Mouse (Mus musculus): ENCODE data around the gene Tmem74b. TPM values are rescaled to one million over a fixed set of nuclear protein-coding genes. Genes with fewer than 3 reads are reported as not detected.

Tmem74b gene
- total RNA-seq, 2 experiments from 2014 or later, result 6.8 to 8.1 TPM

GRCm38 (mm10) chr2:151739505-151739904 is 37.7 kb downstream of the Tmem74b start:
- DNase-seq (ENCODE audit: low spot score in 2 of 2), result no peak
- intact Hi-C loops (cut with DNase I), result no loop called here

GRCm38 (mm10) chr2:151740741-151741526 is 39.1 kb downstream of the Tmem74b start:
- intact Hi-C loops (cut with DNase I), result loop anchor here (1.0 kb wide), 1 partner anchor 247 kb away; the partner anchor contains the start of gene Nsfl1c
- DNase-seq (ENCODE audit: low spot score in 2 of 2), result peak; percentile 91 to 94

- DNase-seq (ENCODE audit: low spot score in 2 of 2), result no peak
- intact Hi-C loops (cut with DNase I), result no loop called here
Measured at GRCm38 (mm10) chr2:151742084-151742483, 40.3 kb downstream of the Tmem74b start.

- no peak for DNase-seq (ENCODE audit: low spot score in 2 of 2)
- intact Hi-C loops (cut with DNase I), result no loop called here
Measured at GRCm38 (mm10) chr2:151742850-151743679, 41.3 kb downstream of the Tmem74b start.

GRCm38 (mm10) chr2:151743845-151744244 is 42.0 kb downstream of the Tmem74b start, which contains the start of gene Psmf1:
Gene Psmf1 (minus strand): TSS chr2:151744186.
- DNase-seq (ENCODE audit: low spot score in 2 of 2), result no peak
- intact Hi-C loops (cut with DNase I), result no loop called here

GRCm38 (mm10) chr2:151747847-151748705 is 46.3 kb downstream of the Tmem74b start:
- intact Hi-C loops (cut with DNase I), result loop anchor here (1.0 to 5.0 kb wide), 2 partner anchors 118 to 249 kb away; partner anchors contain the start of gene Slc52a3
- peak; percentile 83 to 84 for DNase-seq (ENCODE audit: low spot score in 2 of 2)

- intact Hi-C loops (cut with DNase I), result no loop called here
- DNase-seq (ENCODE audit: low spot score in 2 of 2), result no peak
Measured at GRCm38 (mm10) chr2:151751330-151751729, 49.5 kb downstream of the Tmem74b start.

- intact Hi-C loops (cut with DNase I), result no loop called here
- no peak for DNase-seq (ENCODE audit: low spot score in 2 of 2)
Measured at GRCm38 (mm10) chr2:151756277-151757061, 54.7 kb downstream of the Tmem74b start.

GRCm38 (mm10) chr2:151757451-151757850 is 55.6 kb downstream of the Tmem74b start:
- no peak for DNase-seq (ENCODE audit: low spot score in 2 of 2)
- intact Hi-C loops (cut with DNase I), result no loop called here

- intact Hi-C loops (cut with DNase I), result no loop called here
Measured at GRCm38 (mm10) chr2:151758806-151759353, 57.1 kb downstream of the Tmem74b start.

More at GRCm38 (mm10) chr2:151758806-151759353, 57.1 kb downstream of the Tmem74b start:
- DNase-seq (ENCODE audit: low spot score in 2 of 2), result no peak

Other genes starting within 250 kb of the Tmem74b start
- gene 4921509C19Rik, start 225.9 kb upstream of the Tmem74b start, total RNA-seq (2021), result not detected
- 100 to 1,000 TPM; 138 TPM for gene Nsfl1c, start 207.8 kb upstream of the Tmem74b start, total RNA-seq (2021)
- 100 to 1,000 TPM; 619 to 633 TPM for gene Fkbp1a, start 159.5 kb upstream of the Tmem74b start, total RNA-seq (2021)
- 1 to 10 TPM; 1.2 to 1.6 TPM for gene Sdcbp2, start 129.4 kb upstream of the Tmem74b start, total RNA-seq (2021)
- gene Snph, start 69.4 kb upstream of the Tmem74b start, total RNA-seq (2021), result 100 to 1,000 TPM; 230 to 236 TPM
- under 1 TPM; 0.35 to 0.47 TPM for gene Rad21l, start 33.5 kb upstream of the Tmem74b start, total RNA-seq (2021)
- 10 to 100 TPM; 43.4 to 44.5 TPM for gene Psmf1, start 42.2 kb downstream of the Tmem74b start, total RNA-seq (2021)
- gene Rspo4, start 140.9 kb downstream of the Tmem74b start, total RNA-seq (2021), result under 1 TPM in 1 of 2 experiments, not detected in 1; 0.13 TPM
- gene Angpt4, start 209.2 kb downstream of the Tmem74b start, total RNA-seq (2021), result under 1 TPM; 0.20 to 0.23 TPM

All from left cerebral cortex, postnatal 14 days (tissue).